Mouse (Mus musculus) heart, postnatal 0 days (tissue): ENCODE measurements around the gene Mkks.

Source experiments
- CTCF ChIP-seq: IDR thresholded peaks from 2 replicates; pipeline ENCODE4 v1.5.1; 2016; ENCODE audit warnings: antibody characterized with exemption, control low read depth, low read depth
- EP300 ChIP-seq: IDR thresholded peaks from 2 replicates; pipeline ENCODE4 v1.6.1; 2016; ENCODE audit warnings: antibody characterized with exemption, low read depth

- TF ChIP-seq CTCF, result no peak
- TF ChIP-seq EP300, result no peak
These were observed 28.2 kb upstream of the Mkks start for GRCm38 (mm10) chr2:136919433-136919832.
